Mouse (Mus musculus) midbrain, embryonic 13.5 days (tissue): ENCODE results near the gene Kdm4d. TPM values are rescaled to one million over a fixed set of nuclear protein-coding genes. Genes with fewer than 3 reads are reported as not detected.

ENCODE experiments used
- ATAC-seq: fragments of 200-750 bp; cut with Nextera tagmentation; 2 replicates; pipeline ENCODE4 v1.8.0; 2017; ENCODE audit warnings: mild to moderate bottlenecking, moderate TSS enrichment, moderate library complexity
- H3K27ac ChIP-seq: fragments of 300-500 bp; sonication (generic); 2 replicates; pipeline ENCODE4 v1.5.1; 2015; ENCODE audit warnings: inconsistent platforms, mild to moderate bottlenecking, moderate library complexity
- H3K27me3 ChIP-seq: fragments of 300-500 bp; sonication (generic); 2 replicates; pipeline ENCODE4 v1.6.1; 2015; ENCODE audit warnings: mild to moderate bottlenecking, inconsistent platforms
- H3K36me3 ChIP-seq: fragments of 300-500 bp; sonication (generic); 2 replicates; pipeline ENCODE4 v1.6.1; 2015; ENCODE audit warnings: mild to moderate bottlenecking, inconsistent platforms
- H3K4me1 ChIP-seq: fragments of 300-500 bp; sonication (generic); replicated peaks from 2 replicates; pipeline ENCODE4 v1.6.1; 2015; ENCODE audit warnings: inconsistent platforms
- H3K4me2 ChIP-seq: fragments of 300-500 bp; sonication (generic); replicated peaks from 2 replicates; pipeline ENCODE4 v1.6.1; 2015; ENCODE audit warnings: moderate library complexity, mild to moderate bottlenecking, inconsistent platforms
- H3K4me3 ChIP-seq: fragments of 300-500 bp; sonication (generic); replicated peaks from 2 replicates; pipeline ENCODE4 v1.5.1; 2015; ENCODE audit warnings: mild to moderate bottlenecking, inconsistent platforms
- H3K9ac ChIP-seq: fragments of 300-500 bp; sonication (generic); replicated peaks from 2 replicates; pipeline ENCODE4 v1.6.1; 2015; ENCODE audit warnings: mild to moderate bottlenecking, inconsistent platforms
- H3K9me3 ChIP-seq: fragments of 300-500 bp; sonication (generic); 2 replicates; pipeline ENCODE4 v1.6.1; 2016; ENCODE audit warnings: mild to moderate bottlenecking, inconsistent platforms
- WGBS: fragments of 180-500 bp; shearing (Covaris S2); methylation state at CpG from one replicate; pipeline ENCODE4 v1.1.7; 2015; 5-methylcytosine and 5-hydroxymethylcytosine counted together
- polyA plus RNA-seq: library from polyadenylated mRNA; unstranded; fragments of >200 nt; fragmentation: Nextera tagmentation; extraction: Ambion mirVana; gene quantifications from 2 replicates; pipeline ENCODE4 v1.2.1, GENCODE M21; 2015

The Kdm4d gene
- 0.32 and 0.43 TPM in 2 replicates for polyA plus RNA-seq

GRCm38 (mm10) chr9:14500023-14500915 lies at the start of gene Kdm4d, which contains the start of gene Cwc15:
Kdm4d (minus strand) TSS chr9:14500482.
Cwc15 (plus strand) TSS chr9:14500617.
- Histone ChIP-seq H3K36me3 (peaks cover 29% of the 10 kb centered on the region), H3K9ac (peak within 1 kb of the TSS; percentile 88), H3K27me3 (no peaks in the 10 kb centered on the region), H3K27ac (peak within 1 kb of the TSS; percentile 79), H3K4me2 (peak within 1 kb of the TSS; percentile 85), H3K4me1 (peaks cover 19% of the 10 kb centered on the region), H3K9me3 (no peaks in the 10 kb centered on the region), H3K4me3 (peak within 1 kb of the TSS; percentile 91)
- ATAC-seq = peak; percentile 99
- WGBS = under 1% methylated on average over 59 of the region's 59 CpGs

- ATAC-seq = no peak
- Histone ChIP-seq H3K36me3 (peaks cover 85% of the 10 kb centered on the region), H3K4me2 (no peak overlapping the region), H3K9me3 (no peaks in the 10 kb centered on the region), H3K4me1 (no peaks in the 10 kb centered on the region), H3K4me3 (no peak overlapping the region), H3K27ac (no peak overlapping the region), H3K9ac (no peak overlapping the region), H3K27me3 (no peaks in the 10 kb centered on the region)
- WGBS = 86% methylated on average over 11 of the region's 11 CpGs
Measured at GRCm38 (mm10) chr9:14548366-14548761, 48.1 kb upstream of the Kdm4d start.

GRCm38 (mm10) chr9:14547584-14548365 lies 47.5 kb upstream of the Kdm4d start:
- H3K4me3 ChIP-seq = no peak overlapping the region
- H3K4me1 ChIP-seq = no peaks in the 10 kb centered on the region
- ATAC-seq = no peak
- H3K9ac ChIP-seq = no peak overlapping the region
- H3K4me2 ChIP-seq = no peak overlapping the region
- peaks cover 86% of the 10 kb centered on the region for H3K36me3 ChIP-seq
- H3K9me3 ChIP-seq = no peaks in the 10 kb centered on the region
- no peak overlapping the region for H3K27ac ChIP-seq
- 87% methylated on average over 12 of the region's 12 CpGs for WGBS
- H3K27me3 ChIP-seq = no peaks in the 10 kb centered on the region

GRCm38 (mm10) chr9:14544034-14544757 lies 43.9 kb upstream of the Kdm4d start:
- Histone ChIP-seq H3K27ac (no peak overlapping the region), H3K9ac (no peak overlapping the region), H3K4me1 (no peaks in the 10 kb centered on the region), H3K27me3 (no peaks in the 10 kb centered on the region), H3K4me2 (no peak overlapping the region), H3K4me3 (no peak overlapping the region), H3K9me3 (no peaks in the 10 kb centered on the region), H3K36me3 (peaks cover 82% of the 10 kb centered on the region)
- 68% methylated on average over 9 of the region's 9 CpGs for WGBS
- ATAC-seq = no peak

GRCm38 (mm10) chr9:14534833-14535456 lies 34.7 kb upstream of the Kdm4d start:
- no peak overlapping the region for H3K9ac ChIP-seq
- no peaks in the 10 kb centered on the region for H3K27me3 ChIP-seq
- no peak overlapping the region for H3K27ac ChIP-seq
- 91% methylated on average over 9 of the region's 9 CpGs for WGBS
- no peaks in the 10 kb centered on the region for H3K9me3 ChIP-seq
- H3K4me2 ChIP-seq = no peak overlapping the region
- H3K4me3 ChIP-seq = no peak overlapping the region
- ATAC-seq = no peak
- peaks cover 12% of the 10 kb centered on the region for H3K4me1 ChIP-seq
- peaks cover 11% of the 10 kb centered on the region for H3K36me3 ChIP-seq

GRCm38 (mm10) chr9:14533659-14534058 lies 33.4 kb upstream of the Kdm4d start:
- H3K27me3 ChIP-seq = no peaks in the 10 kb centered on the region
- H3K4me1 ChIP-seq = peaks cover 12% of the 10 kb centered on the region
- no peak overlapping the region for H3K4me3 ChIP-seq
- no peak overlapping the region for H3K9ac ChIP-seq
- no peak overlapping the region for H3K27ac ChIP-seq
- no peak for ATAC-seq
- H3K9me3 ChIP-seq = no peaks in the 10 kb centered on the region
- no peak overlapping the region for H3K4me2 ChIP-seq
- 93% methylated on average over 2 of the region's 2 CpGs for WGBS
- H3K36me3 ChIP-seq = peaks cover 2% of the 10 kb centered on the region; the same call in 1 of the 2 replicates

DNA sequence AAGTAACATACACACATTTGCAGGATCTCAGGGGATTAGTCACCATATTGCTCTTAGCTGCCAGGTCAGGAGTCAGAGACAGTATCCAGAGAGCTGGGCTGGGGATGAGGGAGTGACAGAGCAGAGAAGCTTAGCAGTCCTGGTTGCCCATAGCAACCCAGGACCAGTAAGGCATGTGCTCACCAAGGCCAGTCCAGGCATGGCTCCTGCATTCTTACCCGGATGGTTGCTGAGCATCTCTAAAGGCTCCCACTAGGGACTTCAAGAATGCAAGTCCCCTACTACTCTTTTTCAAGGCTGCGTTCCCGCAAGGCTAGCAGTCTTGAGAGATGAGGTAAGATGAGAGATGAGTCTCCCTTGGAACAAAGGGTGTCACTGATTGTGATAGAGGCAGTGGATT lies 32.0 kb upstream of the Kdm4d start:
- no peak overlapping the region for H3K27ac ChIP-seq
- peak; percentile 94 for ATAC-seq
- 5% methylated on average over 3 of the region's 3 CpGs for WGBS
- H3K36me3 ChIP-seq = no peaks in the 10 kb centered on the region
- no peaks in the 10 kb centered on the region for H3K27me3 ChIP-seq
- no peak overlapping the region for H3K4me3 ChIP-seq
- no peak overlapping the region for H3K4me2 ChIP-seq
- no peak overlapping the region for H3K9ac ChIP-seq
- peaks cover 12% of the 10 kb centered on the region for H3K4me1 ChIP-seq
- no peaks in the 10 kb centered on the region for H3K9me3 ChIP-seq

DNA sequence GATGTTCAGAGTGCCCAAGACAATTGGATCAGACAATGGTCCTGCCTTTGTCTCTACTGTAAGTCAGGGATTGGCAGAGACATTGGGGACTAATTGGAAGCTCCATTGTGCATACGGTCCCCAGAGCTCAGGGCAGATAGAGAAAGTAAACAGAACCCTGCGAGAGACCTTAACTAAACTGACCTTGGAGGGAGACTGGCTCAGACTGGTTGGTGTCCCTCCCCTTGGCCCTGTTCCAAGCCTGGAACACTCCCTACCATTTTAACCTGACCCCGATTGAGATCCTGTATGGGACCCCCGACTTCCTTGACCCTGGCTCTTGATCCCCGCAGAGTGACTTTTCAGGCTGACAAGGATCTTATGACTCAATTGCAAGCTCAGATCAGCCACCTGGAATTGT lies 29.7 kb upstream of the Kdm4d start:
- Histone ChIP-seq H3K36me3 (no peaks in the 10 kb centered on the region), H3K4me3 (no peak overlapping the region), H3K9ac (no peak overlapping the region), H3K27ac (no peak overlapping the region), H3K27me3 (no peaks in the 10 kb centered on the region), H3K9me3 (no peaks in the 10 kb centered on the region), H3K4me2 (no peak overlapping the region), H3K4me1 (peaks cover 12% of the 10 kb centered on the region)
- ATAC-seq = no peak
- WGBS = 81% methylated on average over 5 of the region's 5 CpGs

GRCm38 (mm10) chr9:14523408-14524043 lies 23.2 kb upstream of the Kdm4d start:
- no peaks in the 10 kb centered on the region for H3K27me3 ChIP-seq
- peak; percentile 77 for ATAC-seq
- no peak overlapping the region for H3K4me2 ChIP-seq
- WGBS = 12% methylated on average over 4 of the region's 4 CpGs
- no peaks in the 10 kb centered on the region for H3K36me3 ChIP-seq
- H3K27ac ChIP-seq = no peak overlapping the region
- no peaks in the 10 kb centered on the region for H3K9me3 ChIP-seq
- H3K4me3 ChIP-seq = no peak overlapping the region
- no peaks in the 10 kb centered on the region for H3K4me1 ChIP-seq
- no peak overlapping the region for H3K9ac ChIP-seq

DNA sequence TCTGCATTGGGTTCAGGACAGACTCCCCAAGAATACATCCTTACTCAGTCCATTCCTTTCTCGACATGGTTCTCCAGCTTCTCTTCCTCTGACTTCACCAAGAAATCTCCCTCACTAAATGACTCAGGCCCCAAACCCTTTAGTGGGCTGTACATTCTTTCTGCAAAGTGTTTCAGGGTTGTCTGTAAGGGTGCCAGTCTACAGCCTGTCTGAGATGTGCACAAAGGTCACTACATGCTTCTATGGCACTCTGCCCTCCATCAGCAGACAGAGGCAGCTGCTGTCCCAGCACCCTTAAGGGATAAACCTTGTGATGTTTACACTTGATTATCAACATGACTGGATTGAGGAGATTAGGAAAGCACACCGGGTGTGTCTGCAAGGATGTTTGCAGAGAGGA lies 21.4 kb upstream of the Kdm4d start:
- Histone ChIP-seq H3K4me1 (no peaks in the 10 kb centered on the region), H3K4me3 (no peak overlapping the region), H3K27me3 (no peaks in the 10 kb centered on the region), H3K27ac (no peak overlapping the region), H3K36me3 (no peaks in the 10 kb centered on the region), H3K9ac (no peak overlapping the region), H3K9me3 (no peaks in the 10 kb centered on the region), H3K4me2 (no peak overlapping the region)
- no peak for ATAC-seq
- WGBS = 49% methylated on average over 2 of the region's 2 CpGs

DNA sequence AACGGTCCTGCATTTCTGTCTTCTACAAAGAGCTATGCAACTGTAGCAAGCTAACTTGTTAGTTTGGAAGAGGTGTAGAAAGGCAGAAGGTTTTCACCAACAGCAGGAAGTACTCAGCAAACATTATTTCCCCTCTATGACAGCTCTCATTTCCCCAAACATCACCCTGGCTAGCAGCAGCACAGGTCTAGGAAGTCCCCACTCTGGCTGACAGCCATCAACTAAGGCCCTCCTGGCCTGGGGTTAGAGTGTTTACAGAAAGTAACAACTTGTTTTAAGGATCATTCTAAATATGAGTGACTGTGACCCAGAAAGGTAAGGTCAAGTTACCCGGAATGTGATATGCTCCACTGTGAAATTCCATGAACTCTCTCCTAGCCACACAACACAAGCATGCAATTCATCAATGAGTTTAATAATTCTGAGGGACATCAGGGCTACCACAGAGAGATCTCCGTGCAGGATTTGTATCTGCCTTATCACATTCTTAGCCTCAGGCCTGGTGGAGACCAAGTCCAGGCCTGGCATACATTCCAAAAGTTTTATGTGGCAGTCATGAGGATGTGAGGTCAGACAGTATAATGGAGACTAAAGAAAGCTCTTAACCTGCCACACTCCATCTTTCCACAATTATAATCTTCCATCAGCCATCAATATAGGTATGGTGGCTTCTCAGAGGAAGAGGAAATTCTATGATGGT lies 20.8 kb upstream of the Kdm4d start:
- H3K27me3 ChIP-seq = no peaks in the 10 kb centered on the region
- H3K4me2 ChIP-seq = no peak overlapping the region
- H3K4me1 ChIP-seq = no peaks in the 10 kb centered on the region
- no peaks in the 10 kb centered on the region for H3K36me3 ChIP-seq
- H3K4me3 ChIP-seq = no peak overlapping the region
- no peak overlapping the region for H3K27ac ChIP-seq
- H3K9me3 ChIP-seq = no peaks in the 10 kb centered on the region
- H3K9ac ChIP-seq = no peak overlapping the region
- 83% methylated on average over 3 of the region's 3 CpGs for WGBS
- no peak for ATAC-seq
